Mouse (Mus musculus): Measurements from ENCODE around the gene Hspa5.

GRCm38 (mm10) chr2:34771368-34772226 lies at the start of gene Hspa5:
- TF ChIP-seq CTCF (IDR thresholded peaks at IDR 0.05; ENCODE audit: low read depth) (peak; percentile 20; the same call in 1 of the 2 replicates), EP300 (IDR thresholded peaks at IDR 0.05; ENCODE audit: low read depth) (peak; percentile 38; the same call in 1 of the 2 replicates)
